Mouse (Mus musculus): ENCODE results near the gene Ppt2. TPM values are rescaled to one million over a fixed set of nuclear protein-coding genes. Genes with fewer than 3 reads are reported as not detected.

Ppt2 gene
- polyA plus RNA-seq, 1 experiment from 2014 or later, result 27.5 TPM

Other genes with a start within 250 kb of the Ppt2 start
- 0.45 and 0.51 TPM in 2 replicates for gene BC051142, start 229.7 kb downstream of the Ppt2 start, polyA plus RNA-seq (2015; fragmentation: Nextera tagmentation; extraction: Ambion mirVana)
- not detected in 2 replicates for gene Btnl4, start 151.2 kb downstream of the Ppt2 start, polyA plus RNA-seq (2015; fragmentation: Nextera tagmentation; extraction: Ambion mirVana)
- gene Btnl6, start 111.2 kb downstream of the Ppt2 start, polyA plus RNA-seq (2015; fragmentation: Nextera tagmentation; extraction: Ambion mirVana), result not detected in 2 replicates
- 5.7 and 6.5 TPM in 2 replicates for gene Notch4, start 64.2 kb downstream of the Ppt2 start, polyA plus RNA-seq (2015; fragmentation: Nextera tagmentation; extraction: Ambion mirVana)
- 8.5 and 9.7 TPM in 2 replicates for gene Gpsm3, start 38.7 kb downstream of the Ppt2 start, polyA plus RNA-seq (2015; fragmentation: Nextera tagmentation; extraction: Ambion mirVana)
- gene Pbx2, start 37.2 kb downstream of the Ppt2 start, polyA plus RNA-seq (2015; fragmentation: Nextera tagmentation; extraction: Ambion mirVana), result 11.0 and 13.3 TPM in 2 replicates
- gene Ager, start 30.6 kb downstream of the Ppt2 start, polyA plus RNA-seq (2015; fragmentation: Nextera tagmentation; extraction: Ambion mirVana), result 3.3 and 3.7 TPM in 2 replicates
- 117 and 119 TPM in 2 replicates for gene Rnf5, start 24.8 kb downstream of the Ppt2 start, polyA plus RNA-seq (2015; fragmentation: Nextera tagmentation; extraction: Ambion mirVana)
- 57.6 and 61.2 TPM in 2 replicates for gene Agpat1, start 24.2 kb downstream of the Ppt2 start, polyA plus RNA-seq (2015; fragmentation: Nextera tagmentation; extraction: Ambion mirVana)
- gene Egfl8, start 12.5 kb downstream of the Ppt2 start, polyA plus RNA-seq (2015; fragmentation: Nextera tagmentation; extraction: Ambion mirVana), result 11.2 and 13.2 TPM in 2 replicates
- 1.3 and 1.5 TPM in 2 replicates for gene Prrt1, start 1.0 kb upstream of the Ppt2 start, polyA plus RNA-seq (2015; fragmentation: Nextera tagmentation; extraction: Ambion mirVana)
- 16.2 and 16.8 TPM in 2 replicates for gene Fkbpl, start 16.3 kb upstream of the Ppt2 start, polyA plus RNA-seq (2015; fragmentation: Nextera tagmentation; extraction: Ambion mirVana)
- 88.8 and 94.7 TPM in 2 replicates for gene Atf6b, start 18.6 kb upstream of the Ppt2 start, polyA plus RNA-seq (2015; fragmentation: Nextera tagmentation; extraction: Ambion mirVana)
- 0.48 and 0.87 TPM in 2 replicates for gene Tnxb, start 42.0 kb upstream of the Ppt2 start, polyA plus RNA-seq (2015; fragmentation: Nextera tagmentation; extraction: Ambion mirVana)
- 1.4 and 2.1 TPM in 2 replicates for gene C4b, start 115.4 kb upstream of the Ppt2 start, polyA plus RNA-seq (2015; fragmentation: Nextera tagmentation; extraction: Ambion mirVana)
- gene Cyp21a1, start 176.1 kb upstream of the Ppt2 start, polyA plus RNA-seq (2015; fragmentation: Nextera tagmentation; extraction: Ambion mirVana), result 0.12 TPM in 1 of 2 replicates, not detected in the other
- 30.4 and 33.8 TPM in 2 replicates for gene Stk19, start 208.4 kb upstream of the Ppt2 start, polyA plus RNA-seq (2015; fragmentation: Nextera tagmentation; extraction: Ambion mirVana)
- 66.2 and 70.7 TPM in 2 replicates for gene Dxo, start 208.5 kb upstream of the Ppt2 start, polyA plus RNA-seq (2015; fragmentation: Nextera tagmentation; extraction: Ambion mirVana)
- 50.6 and 55.0 TPM in 2 replicates for gene Skiv2l, start 221.7 kb upstream of the Ppt2 start, polyA plus RNA-seq (2015; fragmentation: Nextera tagmentation; extraction: Ambion mirVana)
- 97.7 and 114 TPM in 2 replicates for gene Nelfe, start 221.9 kb upstream of the Ppt2 start, polyA plus RNA-seq (2015; fragmentation: Nextera tagmentation; extraction: Ambion mirVana)
- gene Cfb, start 234.0 kb upstream of the Ppt2 start, polyA plus RNA-seq (2015; fragmentation: Nextera tagmentation; extraction: Ambion mirVana), result 2.9 and 3.2 TPM in 2 replicates